Mouse (Mus musculus): ENCODE measurements around the gene Shmt2.

The Shmt2 gene

DNA sequence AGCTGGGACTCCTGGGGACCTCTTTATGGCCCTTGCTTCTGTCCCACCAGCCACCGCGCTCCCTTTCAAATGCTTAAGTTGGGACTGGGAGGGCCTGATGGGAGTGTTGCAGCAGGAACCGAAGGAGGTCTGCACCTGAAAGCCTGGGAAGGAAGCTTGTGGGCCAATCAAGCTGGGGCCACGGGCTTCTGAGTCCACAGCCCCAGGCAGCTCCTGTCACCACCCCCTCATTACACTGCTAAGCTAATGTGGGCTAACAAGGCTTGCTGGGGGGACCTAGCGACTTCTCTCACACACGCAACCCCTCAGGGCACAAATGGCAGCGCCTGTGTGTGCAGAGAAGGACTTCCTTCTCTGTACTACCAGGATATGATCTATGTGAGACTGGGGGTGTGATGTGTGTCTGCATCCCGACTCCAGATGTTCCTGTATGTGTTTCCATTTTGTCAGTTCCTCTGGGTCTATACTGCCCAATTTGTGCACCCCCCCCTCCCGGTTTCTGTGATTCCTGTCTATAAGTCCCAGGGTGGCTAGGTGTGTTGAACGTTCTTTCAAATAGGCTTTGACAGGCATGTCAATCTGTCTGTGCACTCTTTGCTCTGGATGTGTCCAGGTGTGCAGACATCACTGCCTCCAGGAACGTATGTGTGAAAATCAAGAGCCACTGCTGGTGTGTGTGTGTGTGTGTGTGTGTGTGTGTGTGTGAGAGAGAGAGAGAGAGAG, 11.2 kb downstream of the Shmt2 start:
- no peak for DNase-seq

DNA sequence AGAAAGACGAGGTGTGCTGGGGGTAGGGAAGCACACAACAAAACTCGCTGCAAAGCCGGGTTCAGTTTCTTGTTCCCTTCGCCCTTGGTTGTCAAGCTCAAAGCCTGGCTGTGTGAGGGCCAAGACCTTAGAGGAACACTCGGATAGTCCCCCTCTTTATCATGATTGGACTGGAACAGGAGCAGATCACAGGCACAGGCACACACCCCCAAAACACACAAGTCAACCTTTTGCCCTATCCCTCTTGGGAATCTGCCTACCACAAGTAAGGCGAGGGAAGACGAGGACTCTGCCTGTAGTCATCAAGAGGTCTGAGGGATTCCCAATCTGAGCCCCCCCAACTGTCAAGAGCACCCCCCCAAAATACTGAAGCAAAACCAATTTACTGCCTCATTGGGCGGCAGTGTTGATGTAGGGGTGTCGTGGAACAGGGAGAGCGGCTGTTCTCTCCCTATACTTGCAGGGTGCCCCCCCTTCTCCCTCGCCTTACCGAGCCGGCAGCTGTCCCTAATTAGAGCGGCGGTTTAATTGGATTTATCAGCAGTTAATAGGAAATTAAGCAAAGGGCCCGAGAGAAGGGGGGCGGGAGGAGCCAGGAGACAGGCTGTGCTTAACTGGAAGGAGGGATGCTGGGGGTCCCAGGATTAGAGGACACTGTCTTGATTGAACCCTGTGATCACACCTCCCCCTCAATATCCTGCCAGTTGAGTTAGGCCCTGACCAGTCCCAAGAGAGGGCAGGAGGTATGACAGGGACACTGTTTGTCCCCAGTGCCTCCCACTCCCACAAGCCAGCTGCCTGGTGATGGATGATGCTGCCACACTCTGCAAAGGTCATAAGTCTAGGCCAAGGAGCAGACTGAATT, 12.2 kb downstream of the Shmt2 start:
- DNase-seq: no peak

DNA sequence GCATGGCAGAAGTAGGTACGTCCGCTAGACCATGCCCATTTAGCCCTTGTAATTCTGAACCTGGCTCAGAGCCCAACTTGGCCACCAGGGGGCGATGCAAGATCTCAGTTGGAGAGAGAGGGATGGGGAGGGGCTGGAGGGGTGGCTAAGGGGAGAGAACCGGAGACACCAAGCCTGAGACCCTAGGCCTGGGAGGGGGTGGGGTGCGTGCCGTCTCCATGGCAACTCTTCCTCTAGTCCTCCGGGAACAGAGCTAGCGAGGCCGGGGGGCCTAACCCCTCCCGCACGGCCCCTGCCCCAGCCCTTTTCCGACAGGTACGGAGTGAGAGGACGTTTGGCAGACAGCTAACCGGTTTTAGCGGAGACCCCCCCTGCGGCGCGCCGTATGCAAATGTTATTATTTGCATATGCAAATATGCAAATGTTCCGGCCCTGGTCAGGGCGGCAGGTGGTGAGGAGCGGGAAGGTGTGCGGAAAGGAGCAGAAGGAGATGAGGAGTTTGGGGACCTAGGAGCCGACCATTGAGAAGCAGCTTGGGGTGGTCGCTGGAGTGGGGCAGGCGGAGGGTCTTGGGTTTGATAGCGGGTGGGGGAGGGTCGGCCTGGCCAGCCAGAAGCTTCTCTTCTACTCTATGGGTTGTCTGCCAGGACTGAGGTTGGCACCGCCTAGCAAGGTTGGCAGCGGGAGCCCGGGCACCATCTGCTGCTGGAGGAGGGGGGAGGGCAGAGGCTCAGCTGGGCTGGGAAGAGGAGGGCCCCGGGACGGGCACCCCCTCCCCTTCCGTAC, 13.0 kb downstream of the Shmt2 start:
- peak; percentile 87 for DNase-seq

DNA sequence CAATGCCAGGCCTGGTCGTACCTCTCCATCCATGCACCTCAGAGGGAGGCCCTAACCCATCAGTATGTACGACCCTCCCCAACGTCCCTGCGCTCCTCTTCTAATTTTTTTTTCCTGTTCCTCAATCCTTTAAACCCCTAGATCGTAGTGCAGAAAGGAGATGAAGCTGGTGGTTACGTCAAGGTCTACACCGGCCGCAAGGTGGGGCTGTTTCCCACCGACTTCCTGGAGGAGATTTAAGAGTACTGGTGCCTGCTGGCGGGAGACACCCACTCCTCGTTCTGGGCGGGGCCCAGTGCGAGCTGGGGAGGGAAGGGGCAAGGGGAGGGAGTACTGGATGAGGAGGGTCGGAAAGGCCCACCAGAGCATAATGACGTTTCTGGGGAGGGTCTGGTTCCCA, 14.0 kb downstream of the Shmt2 start:
- peak; percentile 79 for DNase-seq

DNA sequence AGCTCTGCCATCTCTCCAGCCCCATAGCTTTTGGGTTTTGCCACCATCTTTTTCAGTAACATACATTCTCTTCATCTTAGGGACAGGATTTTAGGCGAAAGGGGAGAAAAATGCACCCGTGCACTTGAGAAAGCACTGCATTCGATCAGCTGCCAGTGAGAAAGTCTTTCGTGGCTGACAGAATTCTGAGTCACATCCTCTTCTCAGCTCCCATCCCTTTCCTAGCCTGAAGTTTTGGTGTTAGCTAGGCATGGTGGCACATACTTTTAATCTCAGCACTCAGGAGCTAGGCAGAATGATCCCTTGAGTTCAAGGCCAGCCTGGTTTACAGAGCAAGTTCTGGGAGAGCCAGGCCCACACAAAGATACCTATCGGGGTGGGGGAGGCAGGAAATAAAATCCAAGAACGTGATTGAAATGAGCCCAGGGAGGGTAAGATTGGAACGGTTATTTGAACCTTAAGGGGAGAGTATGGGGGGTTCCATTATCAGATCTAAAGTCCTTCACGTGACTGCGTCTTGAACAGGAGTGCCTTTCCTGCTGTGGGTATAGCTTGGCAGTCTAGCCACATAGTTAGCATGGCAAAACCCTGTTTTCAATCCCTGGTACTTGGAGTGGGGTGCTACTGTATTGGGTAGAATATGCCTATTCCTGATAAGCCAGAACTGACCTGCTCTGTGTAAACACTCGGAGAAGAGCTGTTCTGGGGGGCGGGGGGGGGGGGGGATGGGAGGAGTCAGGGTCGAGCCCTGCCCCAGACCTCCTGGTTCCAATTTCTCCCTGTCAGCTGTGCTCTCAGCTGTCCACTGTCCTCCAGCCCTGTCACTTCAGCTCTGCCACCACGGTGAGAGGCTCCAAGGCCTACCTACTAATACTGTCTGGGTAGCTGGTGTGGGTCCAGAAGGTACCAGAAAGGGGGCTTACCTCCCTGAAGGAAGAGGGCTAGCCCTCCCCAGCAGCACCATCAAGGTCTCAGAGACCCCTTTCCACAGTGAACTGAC, 21.1 kb downstream of the Shmt2 start, which contains the start of gene Stac3:
TSS of gene Stac3 (plus strand) at position 793 of the 1,000 bp plus-strand sequence.
- no peak for DNase-seq

DNA sequence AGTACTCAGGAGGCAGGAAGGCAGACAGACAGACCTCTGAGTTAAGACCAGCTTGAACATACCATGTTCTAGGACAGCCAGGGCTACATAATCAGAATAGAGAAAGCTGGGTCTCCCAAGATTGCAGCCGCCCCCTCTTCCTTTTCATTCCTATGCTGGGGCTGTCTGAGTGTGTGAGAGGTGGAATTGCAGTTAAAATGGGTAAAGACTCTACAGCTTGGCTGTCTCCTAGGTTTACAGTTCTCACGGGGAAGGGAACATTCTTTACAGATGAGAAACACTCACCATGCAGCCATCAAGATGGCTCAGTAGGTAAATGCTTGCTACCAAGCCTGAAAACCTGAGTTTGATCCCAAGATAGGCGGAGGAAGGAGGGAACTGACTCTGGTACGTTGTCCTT, 22.2 kb downstream of the Shmt2 start:
- DNase-seq: no peak

DNA sequence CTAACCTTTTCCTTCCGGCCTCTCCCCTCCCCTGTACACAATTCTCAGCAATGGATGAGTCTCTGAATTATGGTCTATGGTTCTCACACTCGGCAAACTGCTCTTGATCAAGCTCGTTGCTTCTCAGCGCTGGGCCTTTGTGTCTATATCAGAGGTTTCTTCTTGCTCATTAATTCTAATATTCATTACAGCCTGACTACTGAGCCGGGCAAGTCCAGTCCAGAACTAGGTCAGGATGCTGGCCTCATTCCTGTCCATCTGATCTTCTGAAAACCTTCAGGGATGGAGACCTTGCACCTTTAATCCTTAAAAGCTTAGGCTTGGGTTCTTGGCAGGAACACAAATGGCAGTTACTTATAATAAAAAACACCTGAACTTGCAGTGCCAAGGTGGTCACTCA, 22.7 kb downstream of the Shmt2 start:
- DNase-seq: no peak

DNA sequence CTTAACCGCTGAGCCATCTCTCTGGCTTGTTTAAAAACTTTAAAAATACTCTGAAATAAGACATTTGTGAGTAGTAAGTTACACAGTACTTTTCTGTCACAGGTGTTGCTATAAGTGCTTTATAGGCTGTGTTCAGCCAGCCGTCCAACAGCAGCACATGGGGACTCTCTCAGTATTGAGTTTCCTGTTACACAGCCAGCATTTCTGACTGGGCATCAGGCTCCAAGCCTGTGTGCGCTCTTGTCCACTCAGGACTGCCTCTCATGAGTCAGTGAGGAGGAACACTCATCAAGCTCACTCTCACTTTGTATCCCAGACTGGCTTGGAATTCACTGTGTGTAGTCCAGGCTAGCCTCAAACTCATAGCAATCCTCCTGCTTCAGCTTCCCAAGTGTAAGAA, 26.1 kb downstream of the Shmt2 start:
- no peak for DNase-seq

DNA sequence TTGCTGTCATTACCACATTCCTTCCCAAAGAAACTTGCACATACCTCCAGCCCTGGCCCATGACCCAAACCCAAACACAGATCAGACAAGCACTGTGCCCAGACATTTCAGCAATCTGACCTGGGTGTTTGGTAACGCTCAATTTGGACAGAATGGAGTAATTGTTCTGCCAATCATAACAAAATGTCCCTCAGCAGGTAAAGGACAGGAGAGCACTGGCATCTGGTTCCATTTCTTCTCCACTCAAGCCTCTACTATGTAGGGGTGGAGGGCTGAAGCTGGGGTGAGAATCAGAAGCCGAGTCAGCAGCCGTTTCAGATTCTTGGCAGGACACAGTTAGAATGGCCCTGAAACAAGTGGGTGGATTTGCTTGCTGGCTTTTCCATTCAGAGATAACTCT, 30.1 kb downstream of the Shmt2 start:
- no peak for DNase-seq

DNA sequence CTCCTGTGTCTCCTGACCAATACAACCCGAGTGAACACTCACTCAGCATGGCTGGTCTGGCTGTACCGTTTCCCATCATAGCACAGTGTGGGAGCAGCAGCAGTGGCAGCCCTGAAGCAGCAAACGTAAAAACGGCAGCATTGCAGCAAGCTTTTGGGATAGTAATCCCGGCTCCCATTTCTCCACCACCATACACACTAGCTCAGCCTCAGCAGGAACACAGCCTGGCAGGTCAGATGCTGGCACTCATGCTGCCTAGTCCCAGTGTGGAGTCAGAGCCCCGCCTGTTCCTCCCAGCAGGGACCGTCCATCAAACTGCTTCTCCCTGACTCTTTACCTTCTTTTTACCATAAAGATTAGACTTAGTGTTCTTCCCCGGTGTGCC, 31.1 kb downstream of the Shmt2 start:
- DNase-seq: no peak

DNA sequence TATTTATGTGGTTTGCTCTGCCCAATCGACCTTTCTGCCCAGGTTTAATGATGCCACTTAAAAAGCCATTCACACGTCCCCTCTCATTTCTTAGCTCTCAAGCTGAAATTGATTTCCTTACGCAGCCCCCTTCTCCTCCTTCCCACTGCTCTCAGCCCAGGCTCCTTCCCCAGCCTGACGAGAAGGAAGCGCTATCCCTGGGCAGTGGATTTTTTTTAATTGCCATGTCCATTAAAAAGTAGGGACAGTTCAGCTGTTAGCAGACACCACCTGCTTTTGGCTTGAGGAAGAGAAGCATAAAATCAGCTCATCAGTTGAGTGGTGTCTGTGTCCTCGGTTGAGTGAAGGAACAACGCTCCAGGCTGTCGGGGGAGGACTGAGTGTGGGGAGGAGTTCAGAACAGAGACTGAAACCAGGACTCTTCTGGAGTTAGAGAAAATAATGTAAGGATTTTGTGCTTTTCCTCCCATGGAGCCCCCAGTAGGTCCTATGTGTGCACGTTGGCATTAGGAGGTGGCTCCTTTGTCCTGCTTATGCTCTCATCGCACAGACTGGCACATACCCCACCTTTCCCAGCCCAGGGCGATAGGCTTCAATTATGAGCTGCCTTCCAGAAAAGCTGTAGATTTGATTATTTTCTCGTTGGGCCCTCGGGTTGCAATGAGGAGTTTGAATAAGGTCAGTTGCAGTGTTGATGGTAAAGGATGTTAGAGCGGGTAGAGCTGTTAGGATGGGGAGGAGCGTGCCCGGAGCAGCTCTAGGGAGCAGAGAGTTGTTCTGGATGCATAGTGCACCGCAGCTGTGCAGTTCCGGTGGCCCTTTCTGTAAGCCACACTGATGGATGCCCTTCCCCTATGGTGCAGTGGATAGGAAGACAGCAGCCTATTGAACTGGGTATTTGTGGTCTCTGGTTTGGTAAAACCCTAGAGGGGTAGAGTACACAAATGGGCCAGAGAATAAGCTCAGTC, 31.8 kb downstream of the Shmt2 start:
- DNase-seq: no peak

DNA sequence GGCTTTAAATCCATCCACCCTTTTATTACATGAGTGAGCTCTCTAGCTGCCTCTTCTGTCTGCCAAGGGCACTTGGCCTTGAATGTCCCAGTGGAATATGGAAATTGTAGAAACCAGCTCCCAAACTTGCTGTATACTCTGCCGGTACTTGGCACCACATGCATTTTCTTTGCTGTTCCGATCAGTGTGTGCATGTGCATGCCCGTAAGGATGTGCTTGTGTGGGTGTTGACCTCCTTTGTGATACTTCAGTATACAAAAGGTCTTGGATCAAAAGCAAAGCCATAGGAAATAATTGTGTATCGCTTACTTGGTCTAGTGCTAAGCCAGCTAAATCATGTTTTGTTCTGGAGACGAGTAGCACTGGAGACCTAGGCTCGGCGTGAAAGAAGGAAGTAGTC, 33.4 kb downstream of the Shmt2 start:
- no peak for DNase-seq

DNA sequence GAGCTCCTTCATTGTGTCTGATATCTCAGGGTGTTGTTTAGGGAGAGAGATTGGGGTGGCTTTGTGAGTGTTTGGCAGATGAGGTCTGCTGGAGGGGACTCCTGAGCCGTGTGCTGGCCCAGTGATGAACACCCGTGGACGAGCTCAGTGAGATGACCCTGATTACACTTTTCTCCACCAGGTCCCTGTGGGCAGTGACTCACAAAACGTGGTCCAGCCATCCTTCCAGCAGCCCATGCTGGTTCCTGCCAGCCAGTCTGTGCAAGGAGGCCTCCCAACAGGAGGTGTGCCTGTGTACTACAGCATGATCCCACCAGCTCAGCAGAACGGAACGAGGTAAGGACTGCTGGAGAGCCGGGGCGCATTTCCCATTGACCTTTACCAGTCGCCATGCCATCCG, 37.0 kb downstream of the Shmt2 start:
- DNase-seq: no peak

DNA sequence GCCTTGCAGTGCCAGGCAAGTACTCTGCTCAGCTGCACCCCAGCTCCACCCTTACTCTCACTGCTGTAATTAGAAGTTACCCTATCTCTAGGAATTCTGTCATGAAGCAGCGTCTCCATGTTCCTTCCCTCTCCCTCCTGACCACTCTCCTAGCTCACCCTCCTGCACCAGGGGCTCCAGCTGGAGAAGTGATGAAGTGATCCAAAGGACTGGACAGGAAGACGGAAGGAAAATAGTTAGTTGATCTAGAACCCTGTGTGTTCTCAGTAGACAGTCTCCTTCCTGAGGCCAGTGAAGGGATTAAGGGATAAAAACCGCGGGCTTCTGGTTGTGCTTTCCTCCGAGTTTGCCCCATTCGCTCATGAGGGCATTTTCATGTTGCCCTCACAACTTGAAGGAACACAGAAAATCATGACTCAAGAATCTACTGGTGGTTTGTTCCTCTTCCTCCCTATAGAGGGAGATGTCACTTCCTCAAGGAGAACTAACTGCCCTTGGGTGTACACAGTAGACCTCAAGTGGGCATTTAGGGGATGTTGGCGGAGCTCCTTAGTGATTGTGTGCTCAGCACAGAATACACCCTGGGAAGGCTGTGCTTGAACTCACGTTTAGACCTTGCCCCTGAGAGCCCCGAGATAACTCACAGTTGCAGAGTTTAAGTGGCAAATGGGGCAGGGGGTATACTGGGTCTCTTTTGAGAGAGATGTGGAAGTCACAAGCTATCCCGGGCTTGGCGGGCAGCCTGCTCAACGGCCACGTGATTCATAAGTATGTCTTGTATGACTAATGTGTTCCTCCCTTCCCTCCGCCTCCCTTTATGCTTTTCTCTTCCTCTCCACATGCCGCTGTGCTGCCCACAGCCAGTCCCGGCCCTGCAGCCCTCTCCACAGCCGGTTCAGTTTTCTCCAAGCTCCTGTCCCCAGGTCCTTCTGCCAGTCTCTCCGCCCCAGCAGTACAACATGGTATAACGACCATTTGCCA, 41.1 kb downstream of the Shmt2 start:
- DNase-seq: peak; percentile 55

DNA sequence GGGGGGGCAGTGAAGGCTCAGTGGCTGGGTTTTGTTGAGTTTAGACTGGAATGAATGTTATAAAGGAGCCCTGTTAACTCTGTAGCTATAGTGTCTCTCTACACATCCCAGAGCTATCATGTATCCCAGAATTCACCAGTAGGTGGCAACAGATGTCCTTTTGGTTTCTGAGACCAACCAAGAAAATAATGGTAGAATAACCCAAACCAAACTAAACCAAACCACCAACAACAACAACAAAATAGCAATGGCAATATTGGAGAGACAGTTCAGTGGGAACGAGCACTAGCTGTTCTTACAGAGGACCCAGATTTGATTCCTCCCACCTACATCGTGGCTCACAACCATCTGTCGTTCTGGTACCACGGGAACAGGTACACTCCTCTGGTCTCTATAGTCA, 43.1 kb downstream of the Shmt2 start:
- peak; percentile 27 for DNase-seq

DNA sequence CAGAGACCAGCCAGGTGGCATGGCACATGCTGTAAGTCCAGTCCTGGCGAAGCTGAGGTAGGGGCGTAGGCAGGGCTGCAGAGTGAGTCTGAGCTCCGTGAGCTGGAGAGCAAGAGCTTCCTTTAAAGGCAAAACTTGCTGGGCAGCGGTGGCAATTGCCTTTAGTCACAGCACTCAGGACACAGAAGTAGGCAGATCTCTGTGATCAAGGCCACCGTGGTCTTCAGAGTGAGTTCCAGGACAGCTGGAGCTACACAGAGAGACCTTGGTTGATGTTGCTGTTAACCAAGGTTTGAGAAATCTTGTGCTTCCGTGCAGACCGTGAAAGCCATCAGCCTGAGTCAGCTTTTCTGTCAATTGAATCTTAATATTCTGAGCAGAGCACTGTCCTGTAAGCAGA, 44.9 kb downstream of the Shmt2 start:
- no peak for DNase-seq

DNA sequence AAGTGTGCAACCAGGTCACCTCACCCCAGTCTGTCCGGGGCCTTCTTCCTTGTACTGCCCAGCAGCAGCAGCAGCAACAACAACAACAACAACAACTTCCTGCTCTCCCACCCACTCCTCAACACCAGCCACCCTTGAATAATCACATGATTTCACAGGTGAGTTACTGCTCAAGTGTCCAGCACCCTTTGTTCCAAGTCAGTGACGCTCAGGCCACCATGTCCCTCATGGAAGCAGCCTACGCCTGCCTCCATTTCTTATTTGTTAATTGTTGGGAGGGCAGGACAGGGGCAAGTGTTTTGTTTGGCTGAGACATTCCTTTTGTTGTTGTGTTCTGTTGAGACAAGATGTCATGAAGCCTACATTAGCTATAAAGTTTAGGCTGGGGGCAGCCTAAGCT, 45.7 kb downstream of the Shmt2 start:
- no peak for DNase-seq

DNA sequence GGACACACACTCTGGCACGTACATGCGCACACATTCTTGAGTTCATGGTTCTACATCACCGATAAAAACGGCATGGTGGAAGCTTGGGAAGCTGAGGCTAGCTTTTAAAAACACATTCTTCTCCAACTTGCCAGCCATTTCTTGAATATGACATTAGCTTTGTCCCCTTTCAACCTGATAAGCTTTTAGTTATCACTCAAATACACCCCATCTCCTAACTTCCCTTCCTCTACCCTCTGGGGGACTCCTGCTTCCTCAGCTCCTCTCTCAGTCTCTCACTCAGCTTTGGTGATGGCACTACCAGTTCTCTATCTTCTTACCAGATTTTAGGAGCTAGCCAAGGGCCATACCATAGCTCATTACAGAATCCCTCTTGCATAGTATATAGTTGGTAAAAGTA, 47.1 kb downstream of the Shmt2 start:
- no peak for DNase-seq

DNA sequence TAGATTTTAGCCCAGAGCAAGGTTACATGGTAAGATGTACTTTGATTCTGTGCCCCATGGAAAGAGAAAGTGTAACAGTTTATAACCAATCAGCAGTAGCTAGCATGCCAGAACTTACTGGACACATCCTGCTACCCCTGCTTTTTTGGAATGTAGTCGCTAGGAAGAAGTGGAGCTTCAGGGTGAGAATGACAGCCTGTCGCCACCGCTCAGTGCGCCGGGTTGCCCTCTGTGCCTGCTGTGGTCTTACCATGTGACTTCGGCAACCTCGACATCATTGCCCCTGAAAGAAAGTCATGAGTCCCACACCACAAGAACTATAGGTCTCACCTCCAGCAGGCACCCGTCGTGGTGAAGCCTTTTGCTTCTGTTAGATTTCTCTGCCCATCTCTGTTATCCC, 49.5 kb downstream of the Shmt2 start:
- DNase-seq: no peak

All from lung, postnatal 14 days (tissue).